Mouse (Mus musculus) kidney, postnatal 14 days (tissue): ENCODE data around the gene C5ar2.
"Not testable (repeated sequence)": the region's sequence is repeated elsewhere in the genome, so short reads cannot be mapped to it uniquely, and the experiment has no call there.

ENCODE experiments used
- DNase-seq: peaks from one replicate; pipeline ENCODE4 v3.0.0; 2022; ENCODE audit warnings: mixed read lengths

C5ar2 gene

DNA sequence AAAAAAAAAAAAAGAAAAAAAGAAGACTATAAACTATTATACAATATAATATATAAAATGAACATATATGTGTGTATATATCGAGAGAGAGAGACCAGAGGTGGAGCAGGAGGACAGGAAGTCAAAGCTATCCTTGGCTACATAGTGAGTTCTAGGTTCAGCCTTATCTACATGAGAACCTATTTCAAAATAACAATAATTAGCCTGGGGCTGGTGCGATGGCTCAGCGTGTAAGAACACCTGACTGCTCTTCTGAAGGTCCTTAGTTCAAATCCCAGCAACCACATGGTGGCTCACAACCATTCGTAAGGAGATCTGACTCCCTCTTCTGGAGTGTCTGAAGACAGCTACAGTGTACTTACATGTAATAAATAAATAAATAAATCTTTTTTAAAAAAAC lies 12.0 kb upstream of the C5ar2 start:
- not testable (repeated sequence) for DNase-seq

GRCm38 (mm10) chr7:16254195-16254594 lies 10.2 kb upstream of the C5ar2 start:
- DNase-seq, result no peak

GRCm38 (mm10) chr7:16250687-16251086 lies 6.7 kb upstream of the C5ar2 start:
- DNase-seq, result no peak

DNA sequence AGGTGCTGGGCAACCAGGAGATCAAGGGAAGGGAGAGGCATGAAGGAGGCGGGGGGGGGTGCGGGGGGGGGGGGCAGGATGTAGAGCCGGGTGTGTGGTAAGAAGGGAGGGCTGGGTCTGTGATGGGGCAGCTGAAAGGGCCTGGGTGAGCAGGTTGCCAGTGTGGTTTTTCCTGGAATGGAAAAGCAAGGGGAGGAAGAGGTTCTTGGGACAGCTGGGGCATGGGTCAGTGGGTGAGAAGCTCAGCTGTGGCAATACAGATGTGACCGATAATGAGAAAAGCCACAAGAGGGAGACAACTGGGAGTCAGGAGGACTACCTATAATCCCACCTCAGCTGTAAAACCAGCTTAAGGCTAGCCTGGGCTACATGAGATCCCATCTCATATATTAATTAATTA lies 2.0 kb upstream of the C5ar2 start:
- DNase-seq, result no peak

- no peak for DNase-seq
These were observed 1.8 kb downstream of the C5ar2 start for GRCm38 (mm10) chr7:16242198-16242597.

DNA sequence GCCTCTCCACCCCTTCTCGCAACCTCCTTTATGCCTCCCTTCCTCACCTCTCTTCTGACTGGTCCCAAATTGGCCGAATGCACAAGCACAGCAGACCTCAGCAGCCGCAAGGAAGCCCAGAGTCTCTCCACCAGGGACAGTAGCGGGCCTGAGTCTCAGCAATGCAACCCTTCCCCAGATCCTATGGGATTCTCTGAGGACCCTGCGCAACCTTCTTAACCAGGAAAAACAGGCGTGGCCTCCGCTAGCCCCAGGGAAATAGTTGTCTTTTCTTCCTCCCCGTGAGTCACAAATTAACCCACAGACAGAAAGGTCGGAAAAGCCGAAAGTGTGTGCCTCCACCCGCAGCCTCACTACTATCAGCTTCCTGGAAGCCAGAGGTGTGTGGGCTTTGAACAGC lies 2.2 kb downstream of the C5ar2 start:
- no peak for DNase-seq

DNA sequence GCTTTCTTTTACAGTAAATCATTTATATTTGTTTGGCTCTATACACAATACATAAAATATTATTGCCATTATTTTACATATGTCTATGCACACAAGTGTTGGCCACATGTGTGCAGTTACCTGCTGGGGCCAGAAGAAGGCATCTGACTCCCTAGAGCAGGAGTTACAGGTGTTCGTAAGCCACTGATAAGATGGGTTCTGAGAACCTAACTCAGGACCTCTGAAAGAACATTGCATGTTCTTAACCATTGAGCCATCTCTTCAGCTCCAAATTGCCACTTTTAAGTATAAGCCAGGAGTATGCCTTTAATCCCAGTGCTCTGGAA lies 3.0 kb downstream of the C5ar2 start:
- DNase-seq, result no peak

DNA sequence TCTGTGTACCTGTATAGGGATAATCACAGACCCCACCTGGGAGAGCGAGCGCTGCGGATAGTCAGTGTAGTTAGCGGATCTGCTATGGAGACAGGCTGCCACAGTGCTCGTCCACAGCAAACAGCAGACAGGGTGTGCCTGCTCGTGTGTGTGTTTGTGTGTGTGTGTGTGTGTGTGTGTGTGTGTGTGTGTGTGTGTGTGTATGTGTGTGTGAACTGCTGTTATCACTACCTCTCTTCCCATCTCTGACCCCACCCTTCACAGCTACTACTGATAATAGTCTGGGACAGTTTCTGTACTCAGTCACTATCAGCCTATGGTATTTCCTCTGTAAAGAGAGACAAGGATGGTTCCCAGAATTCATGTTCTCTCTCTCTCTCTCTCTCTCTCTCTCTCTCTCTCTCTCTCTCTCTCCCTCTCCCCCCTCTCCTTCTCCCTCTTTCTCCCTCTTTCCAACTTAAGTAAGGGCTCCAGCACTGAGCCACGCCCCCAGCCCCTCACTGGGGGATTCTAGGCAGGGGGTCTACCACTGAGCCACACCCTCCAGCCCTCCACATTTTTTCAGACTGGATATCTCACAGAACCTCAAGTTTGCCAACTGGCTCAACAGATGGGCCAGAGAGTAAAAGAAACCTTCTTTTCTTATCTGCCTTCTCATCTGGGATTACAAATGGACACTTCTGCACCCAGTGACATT lies 3.5 kb downstream of the C5ar2 start:
- no peak for DNase-seq

GRCm38 (mm10) chr7:16239554-16239997 lies 4.4 kb downstream of the C5ar2 start:
- DNase-seq, result peak; percentile 9

GRCm38 (mm10) chr7:16229869-16230268 lies 14.1 kb downstream of the C5ar2 start:
- peak; percentile 50 for DNase-seq

GRCm38 (mm10) chr7:16221582-16222272 lies 22.2 kb downstream of the C5ar2 start, which contains the start of gene Dhx34:
Dhx34 (minus strand) TSS chr7:16222037.
- peak; percentile 97 for DNase-seq

- DNase-seq, result no peak
These were observed 30.0 kb downstream of the C5ar2 start for GRCm38 (mm10) chr7:16213986-16214385.

- no peak for DNase-seq
These were observed 30.8 kb downstream of the C5ar2 start for GRCm38 (mm10) chr7:16213196-16213595.

- no peak for DNase-seq
These were observed 33.0 kb downstream of the C5ar2 start for GRCm38 (mm10) chr7:16210862-16211365.

DNA sequence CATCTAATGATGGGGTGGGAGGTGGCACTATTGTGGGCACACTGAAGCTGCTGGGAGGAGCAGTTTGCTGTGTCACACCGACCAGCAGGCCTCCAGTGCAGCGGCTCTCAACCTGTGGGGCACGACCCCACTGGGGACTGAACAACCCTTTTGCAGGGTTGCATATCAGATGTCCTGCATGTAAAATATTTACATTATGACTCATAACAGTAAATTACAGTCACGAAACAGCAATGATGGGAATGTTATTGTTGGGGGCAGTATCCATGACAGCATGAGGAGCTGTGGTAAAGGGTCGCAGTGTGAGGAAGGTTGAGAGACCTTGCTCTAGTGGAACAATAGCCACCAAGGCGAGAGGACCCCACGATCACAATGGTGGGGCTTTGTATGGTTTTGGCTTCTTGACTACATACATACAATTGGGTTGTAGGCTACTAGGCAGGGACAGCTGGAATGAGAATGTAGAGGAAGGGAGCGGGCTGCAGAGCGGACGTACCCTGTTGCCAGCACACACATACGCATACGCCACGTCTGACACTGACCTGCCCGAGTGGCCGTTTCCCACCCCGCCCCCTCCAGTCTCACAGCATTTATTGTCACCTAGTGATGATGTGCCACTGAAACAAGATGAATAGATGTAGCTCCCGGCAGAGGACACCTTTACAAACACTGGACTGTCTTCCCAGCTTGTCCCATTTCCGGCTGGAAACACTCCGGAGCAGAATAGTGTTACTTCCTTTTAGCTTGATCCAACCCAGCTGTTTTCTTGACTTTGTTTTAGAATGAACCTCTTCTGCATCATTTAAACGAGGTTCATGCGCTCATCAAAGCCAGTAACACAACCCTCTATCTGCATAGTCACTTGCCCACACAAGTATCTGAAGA lies 34.9 kb downstream of the C5ar2 start:
- no peak for DNase-seq

DNA sequence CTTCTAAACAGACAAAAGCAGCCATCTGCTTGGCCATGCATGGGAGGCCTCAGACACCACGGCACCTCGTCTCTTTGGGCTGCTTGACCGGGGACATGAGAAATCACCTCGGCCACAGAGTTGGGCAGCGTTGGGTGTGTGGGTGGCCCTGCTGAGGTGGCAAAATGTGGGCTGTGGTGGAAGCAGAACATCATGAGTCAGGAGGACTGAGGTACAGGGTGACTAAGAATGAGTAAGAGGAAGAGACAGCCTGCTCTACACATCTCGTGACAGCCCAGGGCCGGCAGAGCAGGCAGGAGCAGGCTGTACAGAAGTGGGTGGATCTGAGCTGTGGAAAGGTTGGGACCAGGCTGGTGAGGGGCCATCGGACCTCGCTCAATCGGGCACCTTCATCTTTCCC lies 36.5 kb downstream of the C5ar2 start:
- DNase-seq, result no peak

GRCm38 (mm10) chr7:16207076-16207475 lies 36.9 kb downstream of the C5ar2 start:
- no peak for DNase-seq

GRCm38 (mm10) chr7:16204791-16205190 lies 39.2 kb downstream of the C5ar2 start:
- DNase-seq, result no peak

- DNase-seq, result peak; percentile 38
These were observed 40.5 kb downstream of the C5ar2 start for GRCm38 (mm10) chr7:16203505-16203903.

- peak; percentile 77 for DNase-seq
These were observed 41.0 kb downstream of the C5ar2 start for GRCm38 (mm10) chr7:16202756-16203504.

GRCm38 (mm10) chr7:16201136-16201535 lies 42.8 kb downstream of the C5ar2 start:
- DNase-seq, result no peak

- DNase-seq, result no peak
These were observed 45.4 kb downstream of the C5ar2 start for GRCm38 (mm10) chr7:16198540-16198939.

DNA sequence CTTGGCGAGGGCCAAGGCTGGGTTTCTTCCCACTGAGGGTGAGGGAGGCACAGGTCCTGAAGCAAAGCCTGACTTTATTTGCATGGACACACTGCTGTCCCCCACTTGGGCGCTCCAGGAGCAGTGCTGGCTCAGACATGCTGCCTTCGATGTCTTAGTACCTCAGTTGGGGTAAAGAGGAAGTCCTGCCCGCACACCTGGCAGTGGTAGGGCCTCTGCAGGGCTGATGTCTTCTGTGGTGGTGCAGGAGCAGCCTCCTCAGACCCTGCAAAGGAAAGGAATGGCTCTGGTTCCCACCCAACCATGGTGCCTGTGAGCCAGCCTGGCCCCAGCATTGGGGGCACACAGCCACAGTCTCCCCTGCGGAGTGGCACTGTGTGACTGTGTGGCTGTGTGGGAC lies 46.8 kb downstream of the C5ar2 start:
- DNase-seq, result no peak
